Mouse (Mus musculus): ENCODE measurements around the gene Snai3. TPM values are rescaled to one million over a fixed set of nuclear protein-coding genes. Genes with fewer than 3 reads are reported as not detected.

Gene Snai3
- polyA plus RNA-seq, 1 experiment from 2014 or later = 1.4 TPM

DNA sequence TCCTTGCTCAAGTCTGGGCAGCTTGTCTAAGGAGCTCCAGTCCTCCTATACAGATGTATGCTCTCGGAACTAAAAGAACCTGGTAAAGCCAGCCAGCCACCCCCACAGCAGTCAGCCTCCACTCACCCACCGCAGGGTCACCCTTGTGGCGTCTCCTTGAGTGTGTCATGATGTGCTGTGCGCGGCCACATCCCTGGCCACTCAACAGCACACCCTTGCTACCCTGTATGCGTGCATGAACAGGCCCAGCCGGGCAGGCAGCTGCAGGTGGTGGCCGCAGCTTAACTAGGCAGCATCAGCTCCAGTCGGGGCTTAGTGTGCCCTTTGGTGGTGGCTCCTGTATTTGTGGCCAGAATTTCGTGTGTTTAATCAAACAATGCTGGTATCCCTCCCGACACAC lies 3.4 kb downstream of the Snai3 start:
- no peak for DNase-seq (ENCODE audit: low spot score)
- H3K4me1 ChIP-seq (replicated peaks; ENCODE audit: control insufficient read depth, insufficient read depth) = no peaks in the 10 kb centered on the region; the same call in 1 of the 2 replicates
- H3K9me3 ChIP-seq (ENCODE audit: control insufficient read depth, low read length) = no peaks in the 10 kb centered on the region
- H3K27me3 ChIP-seq (ENCODE audit: control insufficient read depth, insufficient read depth, low read length) = no peaks in the 10 kb centered on the region; the same call in 1 of the 2 replicates
- no peak overlapping the region for H3K27ac ChIP-seq (replicated peaks)
- H3K4me2 ChIP-seq (replicated peaks; ENCODE audit: low read depth) = no peak overlapping the region
- no peak for TF ChIP-seq EP300 (optimal IDR thresholded peaks at IDR 0.05)
- TF ChIP-seq CTCF (IDR thresholded peaks at IDR 0.05; ENCODE audit: low read depth) = no peak
- H3K9ac ChIP-seq (ENCODE audit: low read length) = no peak overlapping the region
- no peak overlapping the region for H3K4me3 ChIP-seq (ENCODE audit: low read depth, low read length)
- 65% methylated on average over 11 of the region's 11 CpGs for WGBS
- no peaks in the 10 kb centered on the region for H3K36me3 ChIP-seq (ENCODE audit: control insufficient read depth, insufficient read depth, low read length)
- ATAC-seq (ENCODE audit: low FRiP score, low TSS enrichment) = no peak

DNA sequence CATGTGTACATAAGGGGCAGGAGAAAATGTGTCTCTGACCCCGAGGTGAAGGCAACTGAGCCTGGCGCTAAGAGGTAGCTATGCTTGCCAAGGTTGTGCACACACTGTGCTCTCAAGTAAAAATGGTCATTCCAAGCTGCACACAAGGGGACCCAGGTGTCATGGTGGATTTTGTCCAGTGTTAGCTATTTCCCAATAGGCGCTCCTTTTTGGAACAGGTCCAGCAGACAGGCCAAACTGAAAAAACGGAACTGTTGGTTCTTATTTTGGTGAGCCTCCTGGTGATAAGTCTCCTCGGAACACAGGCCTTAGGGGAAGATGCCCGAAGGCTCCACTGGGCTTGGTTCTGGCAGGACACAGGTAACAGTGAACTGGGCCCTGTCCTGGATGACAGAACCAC lies 6.1 kb downstream of the Snai3 start:
- ATAC-seq (ENCODE audit: low FRiP score, low TSS enrichment) (no peak), DNase-seq (ENCODE audit: low spot score) (no peak)
- H3K36me3 ChIP-seq (ENCODE audit: control insufficient read depth, insufficient read depth, low read length) = no peaks in the 10 kb centered on the region
- H3K27ac ChIP-seq (replicated peaks) = no peak overlapping the region
- WGBS = 63% methylated on average over 6 of the region's 6 CpGs
- H3K27me3 ChIP-seq (ENCODE audit: control insufficient read depth, insufficient read depth, low read length) = no peaks in the 10 kb centered on the region; the same call in 1 of the 2 replicates
- TF ChIP-seq EP300 (optimal IDR thresholded peaks at IDR 0.05) = no peak
- TF ChIP-seq CTCF (IDR thresholded peaks at IDR 0.05; ENCODE audit: low read depth) = no peak
- H3K9ac ChIP-seq (ENCODE audit: low read length) = no peak overlapping the region
- H3K4me1 ChIP-seq (replicated peaks; ENCODE audit: control insufficient read depth, insufficient read depth) = no peaks in the 10 kb centered on the region
- H3K4me2 ChIP-seq (replicated peaks; ENCODE audit: low read depth) = no peak overlapping the region
- H3K4me3 ChIP-seq (ENCODE audit: low read depth, low read length) = no peak overlapping the region
- no peaks in the 10 kb centered on the region for H3K9me3 ChIP-seq (ENCODE audit: control insufficient read depth, low read length)

DNA sequence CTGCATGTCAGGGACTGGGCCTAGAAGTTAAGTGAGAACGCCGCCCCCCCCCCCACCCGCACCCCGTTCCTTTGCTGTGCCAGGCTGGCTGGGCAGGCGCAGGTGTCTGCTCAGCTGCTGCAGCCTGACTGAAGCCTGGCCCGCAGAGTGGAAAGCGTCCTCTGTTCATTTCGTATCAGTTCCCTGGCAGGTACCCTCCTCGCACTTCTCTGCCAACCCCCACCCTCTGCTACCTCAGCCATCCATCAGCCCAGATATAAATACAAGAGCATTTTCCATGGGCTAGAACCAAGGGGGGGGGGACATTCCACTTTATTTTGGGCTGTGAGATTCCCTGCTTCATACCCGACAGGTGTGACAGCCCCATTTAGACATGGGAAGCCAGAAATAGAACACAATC lies 8.4 kb downstream of the Snai3 start:
- Histone ChIP-seq H3K27ac (replicated peaks) (no peak overlapping the region), H3K9ac (ENCODE audit: low read length) (no peak overlapping the region), H3K36me3 (ENCODE audit: control insufficient read depth, insufficient read depth, low read length) (no peaks in the 10 kb centered on the region), H3K4me1 (replicated peaks; ENCODE audit: control insufficient read depth, insufficient read depth) (no peaks in the 10 kb centered on the region), H3K4me2 (replicated peaks; ENCODE audit: low read depth) (no peak overlapping the region), H3K4me3 (ENCODE audit: low read depth, low read length) (no peak overlapping the region), H3K27me3 (ENCODE audit: control insufficient read depth, insufficient read depth, low read length) (no peaks in the 10 kb centered on the region), H3K9me3 (ENCODE audit: control insufficient read depth, low read length) (no peaks in the 10 kb centered on the region)
- DNase-seq (ENCODE audit: low spot score) = no peak
- ATAC-seq (ENCODE audit: low FRiP score, low TSS enrichment) = no peak
- TF ChIP-seq EP300 (optimal IDR thresholded peaks at IDR 0.05) (no peak), CTCF (IDR thresholded peaks at IDR 0.05; ENCODE audit: low read depth) (no peak)
- 77% methylated on average over 10 of the region's 10 CpGs for WGBS

DNA sequence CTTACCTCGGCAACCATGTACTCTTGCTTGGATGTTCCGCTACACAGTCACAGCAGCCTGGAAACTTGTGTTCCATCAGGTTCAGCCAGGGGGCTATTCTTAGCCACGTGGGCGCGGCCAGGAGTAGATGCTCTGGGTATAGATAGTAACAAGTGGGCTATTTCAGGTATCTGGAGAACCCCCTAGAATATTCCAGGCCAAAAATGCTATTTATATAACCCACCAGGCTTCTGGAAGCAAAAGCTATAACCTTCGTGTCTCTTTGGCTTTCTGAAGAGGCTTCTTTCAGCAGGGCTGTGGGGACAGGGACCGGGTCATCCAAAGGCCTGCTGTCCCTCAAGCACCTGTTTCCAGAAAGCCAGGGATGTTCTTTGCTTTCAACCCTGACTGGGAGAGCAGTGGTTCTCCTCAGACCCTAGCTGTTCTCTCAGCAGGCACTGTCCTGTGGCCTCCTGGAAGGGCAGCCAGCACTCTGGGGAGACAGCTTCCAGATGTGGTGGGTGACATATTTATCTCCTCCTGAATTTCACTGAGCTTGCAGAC lies 9.3 kb downstream of the Snai3 start:
- no peak overlapping the region for H3K4me3 ChIP-seq (ENCODE audit: low read depth, low read length)
- no peak overlapping the region for H3K4me2 ChIP-seq (replicated peaks; ENCODE audit: low read depth)
- no peak overlapping the region for H3K27ac ChIP-seq (replicated peaks)
- no peak for DNase-seq (ENCODE audit: low spot score)
- H3K9me3 ChIP-seq (ENCODE audit: control insufficient read depth, low read length) = no peaks in the 10 kb centered on the region
- TF ChIP-seq CTCF (IDR thresholded peaks at IDR 0.05; ENCODE audit: low read depth) (no peak), EP300 (optimal IDR thresholded peaks at IDR 0.05) (no peak)
- no peak overlapping the region for H3K9ac ChIP-seq (ENCODE audit: low read length)
- no peak for ATAC-seq (ENCODE audit: low FRiP score, low TSS enrichment)
- no peaks in the 10 kb centered on the region for H3K36me3 ChIP-seq (ENCODE audit: control insufficient read depth, insufficient read depth, low read length)
- no peaks in the 10 kb centered on the region for H3K4me1 ChIP-seq (replicated peaks; ENCODE audit: control insufficient read depth, insufficient read depth)
- 64% methylated on average over 7 of the region's 7 CpGs for WGBS
- no peaks in the 10 kb centered on the region for H3K27me3 ChIP-seq (ENCODE audit: control insufficient read depth, insufficient read depth, low read length)

DNA sequence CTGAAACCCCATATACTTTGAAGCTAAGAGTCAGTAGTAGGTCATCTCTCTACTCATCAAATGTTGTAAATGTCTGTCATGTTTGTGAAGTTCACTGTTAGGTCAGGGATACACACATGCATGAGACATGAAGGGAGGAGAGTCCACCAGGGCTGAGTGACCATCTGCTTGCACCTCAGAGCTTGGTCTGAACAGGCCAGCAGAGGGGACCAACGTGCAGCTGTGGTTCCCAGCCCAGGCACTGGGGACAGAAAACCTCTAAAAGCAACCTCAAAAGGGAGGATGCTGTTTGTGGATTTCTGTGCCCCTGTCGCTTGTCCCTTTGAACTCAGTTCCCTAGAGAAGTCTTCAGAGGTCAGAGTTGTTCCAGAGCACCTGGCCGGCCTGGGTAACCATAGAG lies 15.3 kb downstream of the Snai3 start:
- no peak overlapping the region for H3K4me2 ChIP-seq (replicated peaks; ENCODE audit: low read depth)
- no peak overlapping the region for H3K27ac ChIP-seq (replicated peaks)
- H3K4me1 ChIP-seq (replicated peaks; ENCODE audit: control insufficient read depth, insufficient read depth) = no peaks in the 10 kb centered on the region
- H3K36me3 ChIP-seq (ENCODE audit: control insufficient read depth, insufficient read depth, low read length) = no peaks in the 10 kb centered on the region
- H3K9ac ChIP-seq (ENCODE audit: low read length) = no peak overlapping the region; the same call in 1 of the 2 replicates
- TF ChIP-seq CTCF (IDR thresholded peaks at IDR 0.05; ENCODE audit: low read depth) (peak; percentile 59), EP300 (optimal IDR thresholded peaks at IDR 0.05) (no peak)
- no peak overlapping the region for H3K4me3 ChIP-seq (ENCODE audit: low read depth, low read length)
- no peak for DNase-seq (ENCODE audit: low spot score)
- no peak for ATAC-seq (ENCODE audit: low FRiP score, low TSS enrichment)
- WGBS = 56% methylated on average over 3 of the region's 3 CpGs
- H3K9me3 ChIP-seq (ENCODE audit: control insufficient read depth, low read length) = no peaks in the 10 kb centered on the region
- no peaks in the 10 kb centered on the region for H3K27me3 ChIP-seq (ENCODE audit: control insufficient read depth, insufficient read depth, low read length)

DNA sequence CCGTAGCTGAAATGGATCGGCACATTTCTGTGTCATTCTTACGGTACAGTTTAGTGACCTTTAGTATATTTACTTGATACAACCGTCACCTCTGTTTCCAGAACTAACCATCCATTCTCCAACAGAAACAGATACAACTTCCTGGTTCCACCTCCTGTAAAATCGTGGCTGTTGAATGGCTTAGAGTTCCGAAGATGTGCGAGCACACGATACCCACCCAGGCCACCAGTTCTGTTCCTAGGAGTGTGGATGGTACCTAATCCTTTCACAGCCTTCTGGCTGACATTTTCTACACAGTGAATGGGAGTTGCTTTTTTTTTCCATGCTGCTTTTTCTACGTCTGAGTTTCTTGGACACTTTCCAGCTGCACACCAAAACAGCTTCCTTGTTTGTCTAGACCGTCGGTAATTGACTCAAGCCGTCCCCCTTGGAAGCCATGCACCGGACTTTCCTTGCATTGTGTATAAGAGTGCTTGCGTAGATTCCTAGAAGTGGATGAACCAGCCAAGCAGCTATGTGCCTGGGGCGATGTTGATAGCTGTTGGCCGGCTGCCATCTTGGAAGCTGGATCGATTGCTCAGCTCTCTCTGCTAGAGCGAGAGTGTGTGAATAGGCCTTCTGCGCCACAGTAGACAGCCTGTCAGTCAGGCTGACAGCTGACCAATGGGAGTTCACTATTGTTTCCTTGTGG lies 16.3 kb downstream of the Snai3 start:
- peak overlapping the region; percentile 65 for H3K4me2 ChIP-seq (replicated peaks; ENCODE audit: low read depth)
- H3K9ac ChIP-seq (ENCODE audit: low read length) = peak overlapping the region; percentile 75
- ATAC-seq (ENCODE audit: low FRiP score, low TSS enrichment) (peak; percentile 77), DNase-seq (ENCODE audit: low spot score) (peak; percentile 95)
- peak overlapping the region; percentile 61 for H3K4me3 ChIP-seq (ENCODE audit: low read depth, low read length)
- no peaks in the 10 kb centered on the region for H3K36me3 ChIP-seq (ENCODE audit: control insufficient read depth, insufficient read depth, low read length)
- TF ChIP-seq EP300 (optimal IDR thresholded peaks at IDR 0.05) (peak; percentile 83), CTCF (IDR thresholded peaks at IDR 0.05; ENCODE audit: low read depth) (no peak)
- WGBS = 1% methylated on average over 19 of the region's 19 CpGs
- no peaks in the 10 kb centered on the region for H3K4me1 ChIP-seq (replicated peaks; ENCODE audit: control insufficient read depth, insufficient read depth)
- H3K27me3 ChIP-seq (ENCODE audit: control insufficient read depth, insufficient read depth, low read length) = no peaks in the 10 kb centered on the region
- H3K9me3 ChIP-seq (ENCODE audit: control insufficient read depth, low read length) = no peaks in the 10 kb centered on the region
- H3K27ac ChIP-seq (replicated peaks) = peak overlapping the region; percentile 97

All from stomach, postnatal 0 days (tissue).